Mouse (Mus musculus): Measurements from ENCODE around the gene Mthfr. TPM values are rescaled to one million over a fixed set of nuclear protein-coding genes. Genes with fewer than 3 reads are reported as not detected.

The Mthfr gene
- polyA plus RNA-seq, 1 experiment from 2014 or later = 8.2 TPM

DNA sequence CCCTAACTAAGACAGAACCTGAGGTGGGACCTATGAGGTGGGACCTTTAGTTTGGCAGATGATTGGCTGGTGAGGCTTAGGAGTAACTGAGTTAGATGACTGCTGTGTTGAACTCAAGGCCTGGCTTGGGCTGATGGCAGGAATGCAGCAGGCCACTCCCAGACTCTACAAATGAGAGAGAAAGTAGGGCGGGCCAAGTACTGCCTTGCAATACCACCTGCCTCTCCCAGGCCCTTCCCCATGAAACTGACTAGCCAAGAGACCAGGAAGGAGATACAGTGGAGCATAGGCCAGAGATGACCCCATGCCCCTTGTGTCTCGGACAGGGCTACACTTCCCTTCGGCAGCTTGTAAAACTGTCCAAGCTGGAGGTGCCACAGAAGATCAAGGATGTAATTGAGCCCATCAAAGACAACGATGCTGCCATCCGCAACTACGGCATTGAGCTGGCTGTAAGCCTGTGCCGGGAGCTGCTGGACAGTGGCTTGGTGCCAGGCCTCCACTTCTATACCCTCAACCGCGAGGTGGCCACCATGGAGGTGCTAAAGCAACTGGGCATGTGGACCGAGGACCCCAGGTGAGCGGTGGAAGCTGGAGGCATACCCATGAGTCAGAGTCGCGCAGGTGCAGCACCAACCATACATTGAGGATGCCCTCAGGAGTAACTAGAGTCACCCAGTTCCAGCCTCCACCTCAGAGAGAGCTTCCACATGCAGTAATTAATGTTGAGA lies 12.3 kb downstream of the Mthfr start:
- Histone ChIP-seq H3K27ac (replicated peaks) (no peak overlapping the region), H3K9ac (ENCODE audit: low read length) (no peak overlapping the region), H3K27me3 (ENCODE audit: control insufficient read depth, insufficient read depth, low read length) (no peaks in the 10 kb centered on the region), H3K36me3 (ENCODE audit: control insufficient read depth, insufficient read depth, low read length) (peaks cover 44% of the 10 kb centered on the region), H3K4me3 (ENCODE audit: low read depth, low read length) (no peak overlapping the region), H3K4me2 (replicated peaks; ENCODE audit: low read depth) (no peak overlapping the region), H3K4me1 (replicated peaks; ENCODE audit: control insufficient read depth, insufficient read depth) (no peaks in the 10 kb centered on the region), H3K9me3 (ENCODE audit: control insufficient read depth, low read length) (no peaks in the 10 kb centered on the region)
- TF ChIP-seq CTCF (IDR thresholded peaks at IDR 0.05; ENCODE audit: low read depth) = no peak
- TF ChIP-seq EP300 (optimal IDR thresholded peaks at IDR 0.05) = no peak
- WGBS = 93% methylated on average over 13 of the region's 13 CpGs
- DNase-seq (ENCODE audit: low spot score) (peak; percentile 27), ATAC-seq (ENCODE audit: low FRiP score, low TSS enrichment) (no peak)

DNA sequence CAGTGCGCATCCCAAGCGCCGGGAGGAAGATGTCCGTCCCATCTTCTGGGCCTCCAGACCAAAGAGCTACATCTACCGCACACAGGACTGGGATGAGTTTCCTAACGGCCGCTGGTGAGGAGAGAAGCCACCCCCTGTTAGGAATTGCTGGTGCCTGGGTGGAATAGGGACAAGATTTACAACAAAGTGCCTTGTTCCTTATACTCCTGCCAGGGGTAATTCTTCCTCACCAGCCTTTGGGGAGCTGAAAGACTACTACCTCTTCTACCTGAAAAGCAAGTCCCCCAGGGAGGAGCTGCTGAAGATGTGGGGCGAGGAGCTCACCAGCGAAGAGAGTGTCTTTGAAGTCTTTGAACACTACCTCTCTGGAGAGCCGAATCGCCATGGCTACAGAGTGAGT lies 13.0 kb downstream of the Mthfr start:
- Histone ChIP-seq H3K4me3 (ENCODE audit: low read depth, low read length) (no peak overlapping the region), H3K9me3 (ENCODE audit: control insufficient read depth, low read length) (no peaks in the 10 kb centered on the region), H3K4me1 (replicated peaks; ENCODE audit: control insufficient read depth, insufficient read depth) (no peaks in the 10 kb centered on the region), H3K27me3 (ENCODE audit: control insufficient read depth, insufficient read depth, low read length) (no peaks in the 10 kb centered on the region), H3K9ac (ENCODE audit: low read length) (no peak overlapping the region), H3K36me3 (ENCODE audit: control insufficient read depth, insufficient read depth, low read length) (peaks cover 46% of the 10 kb centered on the region), H3K4me2 (replicated peaks; ENCODE audit: low read depth) (no peak overlapping the region), H3K27ac (replicated peaks) (no peak overlapping the region)
- DNase-seq (ENCODE audit: low spot score) (no peak), ATAC-seq (ENCODE audit: low FRiP score, low TSS enrichment) (no peak)
- 91% methylated on average over 11 of the region's 11 CpGs for WGBS
- TF ChIP-seq EP300 (optimal IDR thresholded peaks at IDR 0.05) (no peak), CTCF (IDR thresholded peaks at IDR 0.05; ENCODE audit: low read depth) (no peak)

DNA sequence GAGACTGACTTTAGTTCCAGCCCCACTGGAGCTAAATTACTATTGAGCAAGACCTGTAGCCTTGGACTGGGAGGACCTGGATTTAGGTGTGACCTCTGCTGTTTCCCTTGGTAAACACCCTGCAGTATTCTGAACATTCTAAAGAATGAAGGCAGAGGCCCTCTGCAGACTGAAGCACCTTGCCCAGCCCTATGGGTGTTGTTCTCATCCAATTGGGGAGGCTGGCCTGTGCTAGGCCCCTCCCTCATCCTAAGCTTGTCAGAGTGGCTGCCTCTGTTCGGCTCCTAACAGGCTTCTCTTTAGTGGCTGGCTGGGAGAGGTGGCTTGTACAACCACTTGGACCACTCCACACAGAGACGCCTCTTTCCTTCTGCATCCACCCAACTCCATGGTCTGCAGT lies 14.1 kb downstream of the Mthfr start:
- no peak overlapping the region for H3K27ac ChIP-seq (replicated peaks)
- no peak overlapping the region for H3K4me3 ChIP-seq (ENCODE audit: low read depth, low read length)
- H3K36me3 ChIP-seq (ENCODE audit: control insufficient read depth, insufficient read depth, low read length) = peaks cover 44% of the 10 kb centered on the region
- H3K9me3 ChIP-seq (ENCODE audit: control insufficient read depth, low read length) = no peaks in the 10 kb centered on the region
- H3K9ac ChIP-seq (ENCODE audit: low read length) = no peak overlapping the region
- DNase-seq (ENCODE audit: low spot score) (peak; percentile 34), ATAC-seq (ENCODE audit: low FRiP score, low TSS enrichment) (peak; percentile 63)
- 63% methylated on average over 2 of the region's 2 CpGs for WGBS
- H3K4me2 ChIP-seq (replicated peaks; ENCODE audit: low read depth) = no peak overlapping the region
- TF ChIP-seq EP300 (optimal IDR thresholded peaks at IDR 0.05) = no peak
- no peak for TF ChIP-seq CTCF (IDR thresholded peaks at IDR 0.05; ENCODE audit: low read depth)
- H3K4me1 ChIP-seq (replicated peaks; ENCODE audit: control insufficient read depth, insufficient read depth) = no peaks in the 10 kb centered on the region
- no peaks in the 10 kb centered on the region for H3K27me3 ChIP-seq (ENCODE audit: control insufficient read depth, insufficient read depth, low read length)

DNA sequence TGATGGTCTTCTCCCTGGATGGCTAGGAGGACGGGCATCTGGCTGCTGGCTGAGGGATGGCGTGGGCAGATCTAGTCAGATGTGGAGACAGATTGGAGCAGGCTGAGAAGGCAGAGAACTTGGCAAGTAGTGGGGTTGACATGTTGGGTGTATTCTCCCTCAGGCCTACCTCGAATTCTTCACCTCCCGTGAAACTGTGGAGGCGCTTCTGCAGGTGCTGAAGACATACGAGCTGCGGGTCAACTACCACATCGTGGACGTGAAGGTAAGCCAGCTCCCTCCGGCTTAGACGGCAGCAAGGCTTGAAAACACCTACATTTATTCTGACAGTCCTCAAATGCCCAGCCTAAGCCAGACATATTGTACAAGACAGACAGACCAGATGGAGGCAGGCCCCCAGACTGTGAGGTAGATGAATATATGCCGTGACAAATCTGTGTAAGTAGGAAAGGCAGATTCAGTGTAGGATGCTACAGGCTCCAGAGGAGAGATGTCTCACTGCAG lies 14.6 kb downstream of the Mthfr start:
- Histone ChIP-seq H3K36me3 (ENCODE audit: control insufficient read depth, insufficient read depth, low read length) (peaks cover 46% of the 10 kb centered on the region), H3K9me3 (ENCODE audit: control insufficient read depth, low read length) (no peaks in the 10 kb centered on the region), H3K4me2 (replicated peaks; ENCODE audit: low read depth) (no peak overlapping the region), H3K27me3 (ENCODE audit: control insufficient read depth, insufficient read depth, low read length) (no peaks in the 10 kb centered on the region), H3K4me1 (replicated peaks; ENCODE audit: control insufficient read depth, insufficient read depth) (no peaks in the 10 kb centered on the region), H3K9ac (ENCODE audit: low read length) (no peak overlapping the region), H3K4me3 (ENCODE audit: low read depth, low read length) (no peak overlapping the region), H3K27ac (replicated peaks) (no peak overlapping the region)
- TF ChIP-seq EP300 (optimal IDR thresholded peaks at IDR 0.05) (no peak), CTCF (IDR thresholded peaks at IDR 0.05; ENCODE audit: low read depth) (no peak)
- DNase-seq (ENCODE audit: low spot score) = no peak
- no peak for ATAC-seq (ENCODE audit: low FRiP score, low TSS enrichment)
- 93% methylated on average over 12 of the region's 12 CpGs for WGBS

DNA sequence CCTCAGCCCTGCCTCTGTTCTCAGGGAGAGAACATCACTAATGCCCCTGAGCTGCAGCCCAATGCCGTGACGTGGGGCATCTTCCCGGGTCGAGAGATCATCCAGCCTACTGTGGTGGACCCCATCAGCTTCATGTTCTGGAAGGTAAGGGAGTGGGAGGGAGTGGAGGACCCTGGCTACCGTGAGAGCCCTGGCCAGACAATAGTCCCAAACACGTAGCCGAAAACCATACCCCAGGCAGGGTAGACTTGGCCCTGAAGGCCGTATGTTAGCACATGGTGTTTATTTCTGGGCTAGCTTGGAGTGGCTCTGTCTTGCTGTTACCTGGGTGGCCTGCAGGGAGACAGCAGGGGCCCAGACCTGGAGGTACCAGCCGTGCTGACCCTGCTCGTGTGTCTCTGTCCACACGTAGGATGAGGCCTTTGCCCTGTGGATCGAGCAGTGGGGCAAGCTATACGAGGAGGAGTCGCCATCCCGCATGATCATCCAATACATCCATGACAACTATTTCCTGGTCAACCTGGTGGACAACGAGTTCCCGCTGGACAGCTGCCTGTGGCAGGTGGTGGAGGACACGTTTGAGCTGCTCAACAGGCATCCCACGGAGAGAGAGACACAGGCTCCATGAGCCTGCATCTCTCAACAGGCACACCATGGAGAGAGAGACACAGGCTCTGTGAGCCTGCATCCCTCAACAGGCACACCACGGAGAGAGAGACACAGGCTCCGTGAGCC lies 16.3 kb downstream of the Mthfr start:
- DNase-seq (ENCODE audit: low spot score) = no peak
- WGBS = 91% methylated on average over 21 of the region's 21 CpGs
- Histone ChIP-seq H3K36me3 (ENCODE audit: control insufficient read depth, insufficient read depth, low read length) (peaks cover 42% of the 10 kb centered on the region), H3K9me3 (ENCODE audit: control insufficient read depth, low read length) (no peaks in the 10 kb centered on the region), H3K27ac (replicated peaks) (no peak overlapping the region), H3K4me1 (replicated peaks; ENCODE audit: control insufficient read depth, insufficient read depth) (no peaks in the 10 kb centered on the region), H3K4me2 (replicated peaks; ENCODE audit: low read depth) (no peak overlapping the region), H3K27me3 (ENCODE audit: control insufficient read depth, insufficient read depth, low read length) (no peaks in the 10 kb centered on the region), H3K9ac (ENCODE audit: low read length) (no peak overlapping the region), H3K4me3 (ENCODE audit: low read depth, low read length) (no peak overlapping the region)
- TF ChIP-seq EP300 (optimal IDR thresholded peaks at IDR 0.05) (no peak), CTCF (IDR thresholded peaks at IDR 0.05; ENCODE audit: low read depth) (no peak)
- no peak for ATAC-seq (ENCODE audit: low FRiP score, low TSS enrichment)

DNA sequence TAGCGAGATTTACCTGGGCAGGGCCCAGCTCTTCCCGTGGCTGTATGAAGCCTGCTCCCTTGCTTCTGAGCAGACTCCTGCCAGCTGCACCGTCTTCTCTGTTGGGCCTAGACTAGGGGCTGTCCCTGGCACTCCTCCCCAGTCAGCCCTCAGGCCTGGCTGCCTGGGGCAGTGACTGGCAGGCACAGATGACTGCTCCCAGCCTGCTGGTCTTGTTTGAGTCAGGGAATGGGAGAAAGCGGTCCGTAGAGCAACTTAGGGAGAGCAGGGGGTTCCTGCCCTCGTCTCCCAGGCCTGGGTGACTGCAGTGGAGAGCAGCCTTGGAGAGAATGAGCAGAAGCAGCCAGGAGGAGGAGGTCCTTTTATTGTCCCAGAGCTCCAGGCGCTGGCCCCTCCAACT lies 17.4 kb downstream of the Mthfr start:
- H3K9me3 ChIP-seq (ENCODE audit: control insufficient read depth, low read length) = no peaks in the 10 kb centered on the region
- H3K4me1 ChIP-seq (replicated peaks; ENCODE audit: control insufficient read depth, insufficient read depth) = no peaks in the 10 kb centered on the region
- ATAC-seq (ENCODE audit: low FRiP score, low TSS enrichment) (no peak), DNase-seq (ENCODE audit: low spot score) (no peak)
- no peaks in the 10 kb centered on the region for H3K27me3 ChIP-seq (ENCODE audit: control insufficient read depth, insufficient read depth, low read length)
- TF ChIP-seq CTCF (IDR thresholded peaks at IDR 0.05; ENCODE audit: low read depth) (no peak), EP300 (optimal IDR thresholded peaks at IDR 0.05) (no peak)
- H3K4me2 ChIP-seq (replicated peaks; ENCODE audit: low read depth) = no peak overlapping the region
- H3K4me3 ChIP-seq (ENCODE audit: low read depth, low read length) = no peak overlapping the region
- H3K27ac ChIP-seq (replicated peaks) = no peak overlapping the region
- 84% methylated on average over 7 of the region's 7 CpGs for WGBS
- H3K36me3 ChIP-seq (ENCODE audit: control insufficient read depth, insufficient read depth, low read length) = peaks cover 40% of the 10 kb centered on the region
- no peak overlapping the region for H3K9ac ChIP-seq (ENCODE audit: low read length)

Measured in stomach, postnatal 0 days (tissue).